Mouse (Mus musculus) ES-Bruce4 (cell line): ENCODE measurements around the gene Casq2.

ENCODE experiments used
- CTCF ChIP-seq: IDR thresholded peaks from one replicate; pipeline ENCODE4 v1.8.1; 2011; ENCODE audit warnings: low read depth, low read length
- POLR2A ChIP-seq: IDR thresholded peaks from one replicate; pipeline ENCODE4 v1.8.1; 2011; ENCODE audit warnings: low read length; ENCODE audit not compliant: insufficient read depth

- TF ChIP-seq POLR2A (no peak), CTCF (no peak)
Measured at GRCm38 (mm10) chr3:102165536-102166286, 79.5 kb downstream of the Casq2 start.
